Mouse (Mus musculus) hindbrain, embryonic 16.5 days (tissue): ENCODE results near the gene Trmt10b. TPM values are rescaled to one million over a fixed set of nuclear protein-coding genes. Genes with fewer than 3 reads are reported as not detected.
A peak's percentile ranks its signal among the peaks of the same experiment; 100 is the strongest.

ENCODE experiments used
- ATAC-seq: fragments of 200-750 bp; cut with Nextera tagmentation; 2 replicates; pipeline ENCODE4 v1.8.0; 2017; ENCODE audit warnings: moderate TSS enrichment, moderate library complexity
- H3K27ac ChIP-seq: fragments of 300-500 bp; sonication (generic); 2 replicates; pipeline ENCODE4 v1.5.1; 2014; ENCODE audit warnings: low read depth, mild to moderate bottlenecking, control low read depth, low read length, moderate library complexity
- H3K27me3 ChIP-seq: fragments of 300-500 bp; sonication (generic); replicated peaks from 2 replicates; pipeline ENCODE4 v1.6.1; 2014; ENCODE audit warnings: low read length; ENCODE audit not compliant: control insufficient read depth, insufficient read depth
- H3K36me3 ChIP-seq: fragments of 300-500 bp; sonication (generic); 2 replicates; pipeline ENCODE4 v1.6.1; 2014; ENCODE audit warnings: mild to moderate bottlenecking, low read length, moderate library complexity, mixed read lengths; ENCODE audit not compliant: control insufficient read depth, insufficient read depth
- H3K4me1 ChIP-seq: fragments of 300-500 bp; sonication (generic); 2 replicates; pipeline ENCODE4 v1.6.1; 2014; ENCODE audit warnings: low read depth, low read length; ENCODE audit not compliant: control insufficient read depth, insufficient read depth
- H3K4me2 ChIP-seq: fragments of 300-500 bp; sonication (generic); 2 replicates; pipeline ENCODE4 v1.6.1; 2014; ENCODE audit warnings: mild to moderate bottlenecking, low read length, control low read depth, moderate library complexity
- H3K4me3 ChIP-seq: fragments of 300-500 bp; sonication (generic); 2 replicates; pipeline ENCODE4 v1.5.1; 2014; ENCODE audit warnings: mild to moderate bottlenecking, low read length, control low read depth, moderate library complexity
- H3K9ac ChIP-seq: fragments of 300-500 bp; sonication (generic); 2 replicates; pipeline ENCODE4 v1.6.1; 2014; ENCODE audit warnings: low read depth, mild to moderate bottlenecking, control low read depth, low read length, moderate library complexity
- H3K9me3 ChIP-seq: fragments of 300-500 bp; sonication (generic); 2 replicates; pipeline ENCODE4 v1.6.1; 2014; ENCODE audit warnings: mild to moderate bottlenecking, low read length, moderate library complexity; ENCODE audit not compliant: control insufficient read depth
- WGBS: fragments of 180-500 bp; shearing (Covaris S2); extraction: QIAGEN DNeasy Blood & Tissue Kit; methylation state at CpG from one replicate; pipeline ENCODE4 v1.1.7; 2014; 5-methylcytosine and 5-hydroxymethylcytosine counted together
- polyA plus RNA-seq: library from polyadenylated mRNA; unstranded; fragments of >200 nt; fragmentation: Nextera tagmentation; extraction: Ambion mirVana; gene quantifications from 2 replicates; pipeline ENCODE4 v1.2.1, GENCODE M21; 2015

Trmt10b gene
- polyA plus RNA-seq, 1 experiment from 2014 or later = 24.4 TPM

DNA sequence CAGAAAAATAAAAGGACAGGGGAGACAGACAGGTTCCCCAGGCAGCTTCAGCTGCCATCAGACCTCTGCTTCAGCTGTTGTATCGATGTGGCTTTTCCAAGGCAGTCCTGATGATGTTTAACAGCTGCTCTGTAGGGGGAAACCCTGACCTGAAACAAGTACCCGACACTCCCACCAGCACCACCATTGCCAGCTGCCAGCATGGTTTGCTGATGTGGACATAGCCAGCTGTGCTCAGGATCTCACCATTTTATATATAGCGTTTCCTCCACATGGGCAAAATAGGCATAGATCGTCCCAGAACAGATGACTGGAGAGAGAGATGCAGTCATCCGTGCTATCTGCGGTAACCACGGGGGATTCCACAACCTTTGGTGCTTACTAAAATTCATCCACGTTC is 21.2 kb upstream of the Trmt10b start:
- WGBS = 85% methylated on average over 8 of the region's 8 CpGs
- Histone ChIP-seq H3K4me1 (0 out of 2 replicates have a peak, but pooled peaks cover 2% of the 10 kb centered on the region), H3K4me2 (no peak overlapping the region), H3K9me3 (no peaks in the 10 kb centered on the region), H3K4me3 (no peak overlapping the region), H3K36me3 (no peaks in the 10 kb centered on the region), H3K9ac (no peak overlapping the region), H3K27me3 (no peaks in the 10 kb centered on the region), H3K27ac (no peak overlapping the region)
- ATAC-seq = no peak

DNA sequence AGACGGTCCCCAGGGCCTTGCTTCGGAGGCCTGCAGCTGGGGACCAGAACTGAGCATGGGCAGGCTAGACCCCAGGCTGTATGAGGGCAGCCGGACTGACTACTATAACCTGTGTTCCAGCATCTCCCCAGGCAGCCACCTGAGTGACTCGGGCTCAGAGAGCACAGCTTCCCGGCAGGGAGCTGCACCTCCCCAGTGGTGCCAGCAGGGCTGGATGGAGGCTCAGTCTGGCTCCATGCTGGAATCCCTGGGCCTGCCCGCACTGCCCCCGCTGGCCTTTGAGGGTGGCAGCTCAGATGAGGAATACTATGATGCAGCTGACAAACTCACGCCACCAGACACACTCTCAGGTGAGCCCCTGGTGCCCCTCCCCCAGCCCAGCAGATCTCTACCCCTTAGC is 17.6 kb upstream of the Trmt10b start:
- ATAC-seq = no peak
- Histone ChIP-seq H3K27me3 (no peaks in the 10 kb centered on the region), H3K4me3 (no peak overlapping the region), H3K9ac (no peak overlapping the region), H3K36me3 (no peaks in the 10 kb centered on the region), H3K4me2 (no peak overlapping the region), H3K27ac (no peak overlapping the region), H3K9me3 (no peaks in the 10 kb centered on the region), H3K4me1 (no peaks in the 10 kb centered on the region)
- WGBS = 59% methylated on average over 8 of the region's 8 CpGs

DNA sequence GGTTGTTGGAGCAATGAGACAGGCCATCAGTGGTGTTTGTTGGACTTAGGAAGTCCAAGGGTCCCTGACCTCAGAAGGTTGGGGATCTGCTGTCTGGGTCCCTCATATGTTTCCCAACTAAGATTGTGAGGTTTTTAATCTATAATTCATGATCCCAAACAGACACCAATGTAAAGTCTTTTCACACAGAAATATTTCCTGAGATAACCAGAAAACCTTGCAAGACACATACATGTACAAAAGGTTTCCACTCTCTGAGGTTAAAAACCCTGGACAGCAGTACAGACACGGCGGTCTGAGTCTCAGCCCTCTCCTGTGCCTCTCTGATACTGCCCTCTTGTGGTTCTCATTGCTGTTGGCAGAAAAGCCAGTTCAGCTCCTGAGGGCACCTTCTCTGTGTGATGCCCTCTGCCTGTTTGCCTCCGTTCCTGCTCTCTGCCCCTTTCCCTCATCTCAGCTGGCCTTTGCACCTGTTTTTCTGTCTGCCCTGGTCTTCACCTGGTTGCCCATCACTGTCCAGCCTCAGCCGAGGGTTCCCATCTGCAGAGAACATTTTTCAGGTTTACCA is 16.9 kb upstream of the Trmt10b start:
- no peak overlapping the region for H3K9ac ChIP-seq
- ATAC-seq = peak; percentile 84
- H3K36me3 ChIP-seq = no peaks in the 10 kb centered on the region
- H3K4me2 ChIP-seq = no peak overlapping the region
- H3K9me3 ChIP-seq = no peaks in the 10 kb centered on the region
- no peak overlapping the region for H3K4me3 ChIP-seq
- H3K27me3 ChIP-seq = no peaks in the 10 kb centered on the region
- WGBS = 25% methylated on average over 4 of the region's 4 CpGs
- H3K27ac ChIP-seq = no peak overlapping the region
- H3K4me1 ChIP-seq = no peaks in the 10 kb centered on the region

DNA sequence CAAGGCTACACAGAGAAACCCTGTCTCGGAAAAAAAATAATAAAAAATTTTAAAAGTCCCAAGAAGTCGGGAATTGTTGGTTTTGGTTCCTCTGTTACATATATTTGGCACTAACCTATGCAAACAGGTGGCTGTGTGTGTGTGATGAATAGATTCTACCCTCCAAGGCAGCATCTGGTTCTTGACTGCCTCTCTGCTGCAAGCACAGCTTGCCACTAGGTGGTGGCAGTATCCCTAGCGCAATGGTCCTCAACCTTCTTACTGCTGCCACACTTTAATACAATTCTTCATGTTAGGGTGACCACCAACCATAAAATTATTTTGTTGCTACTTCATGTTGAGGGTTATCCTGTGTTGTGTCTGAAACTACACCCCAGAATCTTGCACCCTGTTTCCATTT is 10.6 kb upstream of the Trmt10b start:
- Histone ChIP-seq H3K4me1 (no peaks in the 10 kb centered on the region), H3K4me3 (no peak overlapping the region), H3K4me2 (no peak overlapping the region), H3K9ac (no peak overlapping the region), H3K27ac (no peak overlapping the region), H3K9me3 (no peaks in the 10 kb centered on the region), H3K36me3 (no peaks in the 10 kb centered on the region), H3K27me3 (no peaks in the 10 kb centered on the region)
- ATAC-seq = no peak
- WGBS = 42% methylated on average over 3 of the region's 3 CpGs

DNA sequence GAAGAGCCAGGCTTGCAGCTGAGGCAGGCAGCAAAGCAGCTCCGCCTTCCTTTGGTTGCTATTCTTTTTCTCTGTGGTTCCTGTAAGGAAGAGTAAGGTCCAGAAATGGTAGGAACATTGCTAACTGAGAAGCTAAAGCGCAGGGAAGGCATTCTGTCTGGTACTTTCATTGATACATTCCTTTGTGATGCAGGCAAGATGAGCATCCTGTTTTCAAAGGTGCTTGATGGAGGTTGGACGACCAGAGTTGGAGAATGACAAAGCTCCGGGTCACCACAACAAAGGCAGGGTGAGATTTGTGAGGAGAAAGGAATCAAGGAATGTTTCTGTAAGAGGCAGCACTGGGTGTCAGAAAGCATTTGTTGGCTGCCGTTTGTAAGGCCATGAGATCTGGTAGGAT is 9.0 kb upstream of the Trmt10b start:
- Histone ChIP-seq H3K9ac (no peak overlapping the region), H3K27me3 (no peaks in the 10 kb centered on the region), H3K4me3 (no peak overlapping the region), H3K36me3 (no peaks in the 10 kb centered on the region), H3K4me1 (no peaks in the 10 kb centered on the region), H3K27ac (no peak overlapping the region), H3K9me3 (no peaks in the 10 kb centered on the region), H3K4me2 (no peak overlapping the region)
- ATAC-seq = no peak
- 74% methylated on average over 5 of the region's 5 CpGs for WGBS

DNA sequence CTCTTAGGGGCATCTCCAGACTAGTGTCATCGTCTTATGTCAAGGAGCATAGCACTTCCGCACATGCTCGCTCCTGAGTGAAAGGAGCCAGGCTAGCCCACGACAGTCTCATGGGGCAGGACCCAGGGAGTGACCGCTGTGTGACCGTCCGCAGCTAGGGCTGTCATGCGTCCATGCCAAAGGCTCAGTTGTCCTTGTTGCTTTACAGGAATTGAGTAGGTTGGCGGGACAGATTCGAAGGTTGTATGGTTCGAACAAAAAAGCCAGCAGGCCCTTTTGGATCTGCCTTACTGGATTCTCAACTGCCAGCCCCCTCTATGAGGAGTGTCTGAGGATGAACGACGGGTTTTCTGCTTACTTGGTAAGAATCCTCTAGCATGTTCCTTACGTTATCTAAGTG is 8.6 kb downstream of the Trmt10b start:
- no peak overlapping the region for H3K9ac ChIP-seq
- ATAC-seq = no peak
- no peak overlapping the region for H3K4me3 ChIP-seq
- no peak overlapping the region for H3K27ac ChIP-seq
- WGBS = 96% methylated on average over 14 of the region's 14 CpGs
- no peak overlapping the region for H3K4me2 ChIP-seq
- no peaks in the 10 kb centered on the region for H3K4me1 ChIP-seq
- H3K27me3 ChIP-seq = no peaks in the 10 kb centered on the region
- peaks cover 46% of the 10 kb centered on the region for H3K36me3 ChIP-seq
- peaks cover 3% of the 10 kb centered on the region for H3K9me3 ChIP-seq

DNA sequence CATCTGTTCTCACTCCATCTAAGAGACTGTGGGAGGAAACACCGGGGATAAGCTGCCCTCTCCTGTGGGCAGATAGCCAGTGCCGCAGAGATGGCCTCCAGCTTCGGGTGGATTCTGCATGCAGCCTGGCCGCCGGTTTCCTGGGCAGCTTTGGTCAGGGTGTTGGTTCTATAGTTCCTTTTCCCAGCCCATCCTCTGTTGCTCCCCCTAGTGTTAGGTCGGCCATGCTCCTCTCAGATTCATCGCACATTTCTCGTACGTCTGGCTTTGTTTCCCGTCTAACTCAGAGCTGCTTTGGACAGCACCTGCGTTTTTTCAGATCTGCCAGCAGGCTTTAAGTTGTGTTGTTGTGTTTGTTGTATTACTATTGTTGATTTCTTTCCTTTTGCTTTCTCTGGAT is 11.1 kb downstream of the Trmt10b start:
- Histone ChIP-seq H3K9ac (no peak overlapping the region), H3K36me3 (peaks cover 35% of the 10 kb centered on the region), H3K27me3 (no peaks in the 10 kb centered on the region), H3K27ac (no peak overlapping the region), H3K4me1 (no peaks in the 10 kb centered on the region), H3K4me3 (no peak overlapping the region), H3K9me3 (peaks cover 3% of the 10 kb centered on the region), H3K4me2 (no peak overlapping the region)
- 36% methylated on average over 11 of the region's 11 CpGs for WGBS
- ATAC-seq = no peak

DNA sequence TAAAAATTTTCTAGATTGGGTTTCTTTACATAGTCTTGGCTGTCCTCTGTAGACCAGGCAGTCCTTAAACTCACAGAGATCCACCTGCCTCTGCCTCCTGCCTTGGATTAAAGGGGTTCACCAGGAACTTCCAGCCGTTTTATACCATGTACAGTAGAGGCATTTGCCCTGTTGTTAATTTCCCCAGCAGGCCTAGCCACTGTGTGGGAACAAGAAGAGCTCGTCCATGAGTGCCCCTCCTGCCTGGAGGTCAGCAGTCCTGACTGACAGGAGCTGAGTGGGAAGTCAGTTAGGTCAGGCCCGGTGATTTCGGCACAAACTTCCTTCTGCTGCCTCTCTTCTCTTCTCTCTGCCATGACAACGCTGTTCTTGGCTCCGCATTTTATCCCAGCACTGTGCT is 11.7 kb downstream of the Trmt10b start:
- Histone ChIP-seq H3K36me3 (peaks cover 35% of the 10 kb centered on the region), H3K4me1 (no peaks in the 10 kb centered on the region)
- WGBS = 91% methylated on average over 6 of the region's 6 CpGs

DNA sequence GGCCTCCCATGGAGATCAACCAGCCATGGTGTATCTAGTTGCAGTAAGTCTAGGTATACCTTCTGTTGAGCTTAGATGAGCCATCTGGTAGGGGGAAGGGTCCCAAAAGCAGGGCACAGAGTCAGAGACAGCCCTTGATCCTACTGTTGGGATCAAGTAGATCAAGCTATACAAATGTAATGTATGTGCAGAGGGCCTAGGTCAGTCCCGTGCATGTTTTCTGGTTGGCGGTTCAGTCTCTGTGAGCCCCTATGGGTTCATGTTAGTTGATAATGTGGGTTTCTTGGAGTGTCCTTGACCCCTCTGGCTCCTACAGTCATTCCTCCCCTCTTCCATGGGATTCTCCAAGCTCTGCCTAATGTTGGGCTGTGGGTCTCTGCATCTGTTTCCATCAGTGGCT is 14.1 kb downstream of the Trmt10b start:
- H3K9ac ChIP-seq = no peak overlapping the region
- H3K27me3 ChIP-seq = no peaks in the 10 kb centered on the region
- 93% methylated on average over 2 of the region's 2 CpGs for WGBS
- no peak overlapping the region for H3K4me3 ChIP-seq
- H3K9me3 ChIP-seq = no peaks in the 10 kb centered on the region
- no peak for ATAC-seq
- H3K4me2 ChIP-seq = no peak overlapping the region
- peaks cover 35% of the 10 kb centered on the region for H3K36me3 ChIP-seq
- no peak overlapping the region for H3K27ac ChIP-seq
- H3K4me1 ChIP-seq = no peaks in the 10 kb centered on the region

More for the DNA sequence above, 11.7 kb downstream of the Trmt10b start:
- Histone ChIP-seq H3K4me3 (no peak overlapping the region), H3K9me3 (peaks cover 3% of the 10 kb centered on the region), H3K27ac (no peak overlapping the region), H3K9ac (no peak overlapping the region), H3K27me3 (no peaks in the 10 kb centered on the region), H3K4me2 (no peak overlapping the region)
- no peak for ATAC-seq
